Mouse (Mus musculus) urinary bladder, postnatal 36 days (tissue): ENCODE results near the gene Maml1.
A peak's percentile ranks its signal among the peaks of the same experiment; 100 is the strongest.

Experiments used
- DNase-seq, 2 experiments: peaks; one replicate each; pipeline ENCODE4 v3.0.0; 2022; ENCODE audit warnings: low spot score in 2 of 2, mixed read lengths in 1 of 2

Gene Maml1

DNA sequence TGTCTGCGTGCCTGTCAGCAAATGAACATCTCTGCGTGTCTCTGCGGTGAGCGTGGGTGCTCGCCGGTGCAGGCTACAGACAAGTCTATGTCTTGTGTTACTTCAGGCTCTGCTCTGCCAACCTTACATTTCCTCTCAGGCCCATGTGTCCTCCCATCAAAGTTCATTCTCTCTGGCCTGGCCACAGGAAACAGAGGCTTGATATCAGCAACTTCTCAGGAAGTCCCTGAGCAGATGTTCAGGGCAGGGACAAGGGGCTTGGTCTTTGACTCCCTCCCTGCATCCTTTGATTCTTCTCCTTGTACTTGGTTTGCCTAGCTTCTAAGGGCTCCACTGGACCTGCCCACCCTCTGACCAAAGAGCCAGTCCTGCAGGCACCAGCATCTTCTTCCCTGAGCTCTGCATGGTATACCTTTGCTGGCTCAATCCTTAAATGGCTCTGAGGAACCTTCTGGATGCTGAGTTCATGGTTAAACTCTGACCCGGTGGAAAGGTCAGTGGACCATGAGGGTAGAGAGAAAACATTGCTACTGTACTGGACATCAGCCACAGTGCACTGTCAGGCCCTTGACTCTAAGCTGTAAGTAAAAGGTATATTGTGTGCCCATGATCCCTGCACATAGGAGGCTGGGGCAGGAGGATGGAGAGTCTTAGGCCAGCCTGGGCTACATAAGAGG is 51.7 kb downstream of the Maml1 start:
- DNase-seq, result no peak

DNA sequence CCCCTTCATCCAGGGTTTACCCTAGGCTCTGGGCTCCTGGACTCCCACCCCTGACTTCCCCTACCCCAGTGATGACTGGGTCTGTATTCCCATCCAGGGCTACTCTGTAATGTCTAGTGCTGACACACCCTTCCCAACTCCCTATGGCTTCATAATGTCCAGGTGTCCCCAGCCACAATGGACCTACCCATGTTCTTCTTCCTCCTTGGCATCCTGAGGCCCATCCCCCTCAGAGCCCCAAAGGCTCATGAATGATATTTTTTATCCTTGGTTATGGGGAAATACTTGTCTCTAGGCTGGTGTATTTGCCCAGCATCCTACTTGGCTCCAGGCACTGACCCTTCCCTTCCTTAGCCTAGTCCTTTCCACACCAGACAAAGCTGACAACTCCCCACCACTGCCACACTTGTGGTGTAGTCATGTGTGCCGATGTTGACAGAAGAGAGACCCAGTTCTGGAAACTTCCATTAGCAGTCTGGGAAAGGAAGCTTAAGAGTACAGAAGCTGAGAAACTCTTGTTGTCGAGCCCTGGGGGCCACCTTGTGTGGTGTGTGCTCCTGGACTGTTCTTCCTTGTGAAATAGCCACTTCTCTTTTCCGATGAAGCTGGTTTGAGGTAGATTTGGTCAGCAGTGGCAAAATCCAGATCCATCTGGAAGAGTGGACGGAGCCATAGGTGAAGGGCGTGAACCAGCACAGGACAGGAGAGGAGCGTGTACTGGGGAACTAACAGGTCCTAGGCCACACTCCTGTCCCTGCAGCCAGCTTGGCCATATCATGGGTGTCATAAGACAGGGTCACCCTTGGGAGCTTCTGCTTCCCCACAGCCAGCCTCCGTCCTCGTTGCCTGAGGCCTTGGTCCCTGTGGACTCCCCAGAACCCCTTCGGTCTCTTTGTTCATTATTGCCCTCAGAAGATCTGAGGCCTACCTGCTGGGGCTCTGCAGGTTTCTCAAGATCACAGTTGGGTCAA is 53.0 kb downstream of the Maml1 start:
- no peak for DNase-seq

DNA sequence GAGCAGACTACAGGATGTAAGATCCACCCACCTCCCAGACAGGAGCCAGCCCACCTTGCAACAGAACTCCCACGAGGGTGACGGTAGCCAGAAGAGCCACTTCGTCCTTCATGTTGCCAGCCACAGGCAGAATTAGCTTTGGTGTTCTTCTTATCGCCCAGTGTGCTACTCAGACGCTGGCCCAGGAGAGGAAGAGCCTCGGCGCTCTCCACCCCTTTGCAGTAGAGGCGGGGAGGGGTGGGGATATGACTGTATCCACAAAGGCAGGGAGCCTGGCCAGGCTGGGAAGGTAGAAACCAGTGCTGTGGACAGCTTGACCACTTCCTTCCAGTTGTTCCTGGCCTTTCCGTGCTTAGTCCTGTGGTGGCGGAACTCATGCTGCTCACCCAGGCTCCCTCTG is 53.8 kb downstream of the Maml1 start, which contains the start of gene Ltc4s:
Ltc4s (minus strand) TSS at position 293 of the 400 bp plus-strand sequence.
- DNase-seq, result no peak

GRCm38 (mm10) chr11:50236937-50237835 is 54.9 kb downstream of the Maml1 start:
- DNase-seq, result no peak

- DNase-seq, result peak; percentile 84 to 88
Measured at GRCm38 (mm10) chr11:50236540-50236936, 55.6 kb downstream of the Maml1 start.

DNA sequence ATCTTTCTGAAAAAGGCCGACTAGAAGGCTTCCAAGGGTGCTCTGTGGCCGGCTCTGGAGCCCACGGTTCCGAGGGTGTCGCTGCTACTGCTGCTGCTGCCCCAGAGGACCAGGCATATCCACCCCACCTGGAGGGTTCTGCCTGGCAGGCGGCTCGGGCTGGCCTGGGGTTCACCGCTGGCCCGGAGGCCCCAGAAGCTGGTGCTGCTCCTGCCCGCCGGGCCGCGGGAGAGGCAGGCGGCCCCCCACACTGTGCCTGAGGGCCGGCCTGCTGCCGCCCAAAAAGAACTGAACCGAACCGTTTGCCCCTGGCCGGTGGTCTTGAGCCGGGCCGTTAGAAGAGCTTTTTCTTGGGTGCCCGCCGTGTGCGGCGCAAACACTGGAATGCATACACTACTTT is 57.5 kb downstream of the Maml1 start:
- no peak for DNase-seq

DNA sequence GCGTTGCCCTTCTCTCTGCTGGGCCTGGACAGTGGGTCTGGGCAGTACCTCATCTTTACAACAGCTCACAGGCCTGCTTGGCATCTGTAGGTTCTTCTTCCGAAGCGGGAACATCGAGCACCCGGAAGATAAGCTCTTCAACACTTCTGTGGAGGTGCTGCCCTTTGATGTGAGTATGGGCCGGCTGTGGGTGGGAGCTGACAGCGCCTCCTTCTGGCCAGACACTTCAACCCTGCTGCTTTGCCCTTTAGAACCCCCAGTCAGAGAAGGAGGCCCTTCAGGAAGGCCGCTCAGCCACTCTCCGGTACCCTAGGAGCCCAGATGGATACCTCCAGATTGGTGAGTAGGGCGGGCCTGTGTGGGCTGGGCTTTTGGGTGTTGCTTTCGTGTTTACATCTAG is 58.1 kb downstream of the Maml1 start:
- DNase-seq, result no peak

- no peak for DNase-seq
Measured at GRCm38 (mm10) chr11:50233022-50233421, 59.1 kb downstream of the Maml1 start.

- no peak for DNase-seq
Measured at GRCm38 (mm10) chr11:50231411-50231810, 60.7 kb downstream of the Maml1 start.

DNA sequence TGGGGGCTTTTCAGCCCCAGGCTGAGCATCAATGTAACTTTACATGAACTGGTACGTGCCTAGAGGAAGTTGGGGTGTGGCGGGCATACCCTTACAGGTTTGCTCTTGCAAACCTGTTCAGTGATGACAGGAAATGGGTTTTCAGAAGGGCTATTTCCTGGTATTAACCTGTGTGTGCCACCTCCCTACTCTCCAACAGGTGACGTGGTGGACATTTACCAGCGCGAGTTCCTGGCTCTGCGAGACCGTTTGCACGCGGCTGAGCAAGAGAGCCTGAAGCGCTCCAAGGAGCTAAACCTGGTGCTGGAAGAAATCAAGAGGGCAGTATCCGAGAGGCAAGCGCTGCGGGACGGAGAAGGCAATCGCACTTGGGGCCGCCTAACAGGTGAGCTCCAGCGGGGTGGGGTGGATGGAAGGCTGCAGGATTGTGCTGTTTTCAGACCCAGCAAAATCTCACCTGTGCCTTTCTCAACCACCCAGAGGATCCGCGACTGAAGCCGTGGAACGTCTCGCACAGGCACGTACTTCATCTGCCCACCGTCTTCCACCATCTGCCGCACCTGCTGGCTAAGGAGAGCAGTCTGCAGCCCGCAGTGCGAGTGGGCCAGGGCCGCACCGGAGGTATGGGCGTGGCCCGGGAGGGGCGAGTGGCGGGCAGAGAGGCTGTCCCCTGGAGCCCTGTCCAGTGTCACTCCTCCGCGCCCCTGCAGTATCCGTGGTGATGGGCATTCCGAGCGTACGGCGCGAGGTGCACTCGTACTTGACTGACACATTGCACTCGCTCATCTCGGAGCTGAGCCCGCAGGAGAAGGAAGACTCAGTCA is 61.4 kb downstream of the Maml1 start:
- DNase-seq, result no peak

GRCm38 (mm10) chr11:50229252-50229910 is 62.7 kb downstream of the Maml1 start:
- DNase-seq, result no peak

GRCm38 (mm10) chr11:50228772-50229171 is 63.3 kb downstream of the Maml1 start:
- no peak for DNase-seq

DNA sequence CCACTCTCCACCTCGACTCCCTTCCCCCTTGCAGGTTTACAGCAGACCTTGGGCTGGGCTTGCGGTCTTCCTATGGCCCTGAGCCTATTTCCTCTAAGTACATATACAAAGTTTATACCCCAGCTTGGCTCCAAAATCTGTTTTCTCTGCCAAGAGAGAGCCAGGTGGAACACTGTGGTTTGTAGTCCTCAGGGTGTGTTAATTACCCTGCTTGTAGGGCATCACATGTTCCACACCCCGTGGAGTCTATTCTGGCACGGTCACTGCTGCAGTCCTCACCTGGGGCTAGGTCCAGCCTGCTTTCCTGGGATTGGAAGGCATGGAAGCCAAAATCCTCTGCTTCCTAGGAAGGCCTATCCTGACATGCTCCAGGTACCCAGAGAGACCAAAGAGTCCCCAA is 64.4 kb downstream of the Maml1 start:
- DNase-seq, result no peak

DNA sequence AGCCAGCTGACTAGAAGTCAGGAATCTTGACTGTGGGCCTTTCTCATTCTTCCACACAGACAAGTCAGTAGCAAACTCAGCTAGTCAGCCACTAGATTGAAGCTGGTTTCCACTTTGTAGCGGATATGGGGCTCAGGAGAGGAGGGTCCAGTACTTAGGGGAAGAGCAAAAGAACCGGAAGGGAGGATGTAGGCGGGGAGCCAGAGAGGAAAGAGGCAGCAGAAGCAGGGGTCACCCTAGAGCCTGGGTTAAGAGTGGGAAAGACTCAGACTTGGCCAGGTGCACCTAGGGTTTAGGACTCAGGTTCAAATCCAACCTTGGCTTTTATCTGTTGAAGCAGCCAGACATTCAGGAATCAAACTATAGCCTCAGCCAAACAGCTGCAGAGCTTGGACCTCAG is 64.9 kb downstream of the Maml1 start:
- no peak for DNase-seq

DNA sequence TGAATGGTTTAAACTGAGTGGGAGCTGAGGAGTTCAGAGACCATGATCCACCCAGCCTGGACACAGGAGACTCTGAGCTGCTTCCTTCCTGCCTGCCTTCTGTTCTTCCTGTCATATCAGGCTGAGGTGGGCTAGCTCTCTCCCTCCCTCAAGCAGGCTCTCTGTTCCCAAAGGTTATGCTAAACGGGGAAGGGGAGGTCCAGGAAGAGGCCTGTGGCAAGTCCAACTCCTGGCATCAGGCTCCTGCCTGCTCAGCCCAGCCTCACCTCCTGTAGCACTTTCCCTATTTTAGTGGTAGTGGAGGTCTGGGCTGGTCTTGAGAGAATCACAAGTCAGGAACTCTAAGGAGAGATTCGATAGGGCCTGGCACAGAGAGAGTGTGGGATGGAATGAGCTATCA is 65.7 kb downstream of the Maml1 start:
- no peak for DNase-seq

DNA sequence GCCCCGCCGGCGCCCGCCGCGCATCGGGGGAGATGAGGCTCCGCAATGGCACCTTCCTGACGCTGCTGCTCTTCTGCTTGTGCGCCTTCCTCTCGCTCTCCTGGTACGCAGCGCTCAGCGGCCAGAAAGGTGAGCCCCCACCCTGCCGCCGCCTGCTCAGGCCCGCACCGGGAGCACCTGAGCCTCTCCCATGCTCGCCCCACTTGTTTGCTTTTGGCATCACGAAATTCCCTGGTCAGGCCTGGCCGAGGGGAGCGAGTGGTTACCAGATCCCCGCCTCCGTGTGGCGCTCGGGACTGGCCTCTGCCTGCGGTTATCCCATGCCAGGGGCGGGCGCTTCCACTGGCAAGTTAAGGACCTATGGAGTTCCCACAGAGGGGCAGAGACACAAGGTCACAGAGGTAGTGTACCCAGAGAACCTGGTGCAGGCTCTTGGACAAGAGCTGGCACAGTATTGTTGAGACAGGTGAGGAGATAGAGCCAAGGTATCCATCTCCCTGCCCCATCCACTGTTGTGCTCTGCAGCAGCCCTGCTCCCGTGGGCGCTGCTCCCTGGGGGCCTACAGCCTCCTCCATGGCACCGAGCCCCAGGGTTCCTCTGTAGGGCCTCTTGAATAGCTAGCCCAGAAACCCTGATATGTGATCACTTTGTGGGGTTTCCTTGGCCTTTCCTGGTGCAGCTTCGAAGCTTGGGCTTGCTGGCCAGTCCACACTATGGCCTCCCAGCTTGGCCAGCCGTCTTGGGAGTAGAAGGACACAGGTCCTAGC is 66.3 kb downstream of the Maml1 start:
- peak in 1 of 2 experiments; percentile 43 for DNase-seq

- DNase-seq, result peak; percentile 85 to 89
Measured at GRCm38 (mm10) chr11:50224671-50225530, 67.2 kb downstream of the Maml1 start.

- DNase-seq, result no peak
Measured at GRCm38 (mm10) chr11:50223783-50224662, 68.1 kb downstream of the Maml1 start.
